Mouse (Mus musculus) left cerebral cortex, postnatal 14 days (tissue): ENCODE data around the gene Ndrg3. TPM values are rescaled to one million over a fixed set of nuclear protein-coding genes. Genes with fewer than 3 reads are reported as not detected.
"Not testable (repeated sequence)": the region's sequence is repeated elsewhere in the genome, so short reads cannot be mapped to it uniquely, and the experiment has no call there.

Experiments
- DNase-seq, 2 experiments: peaks; one replicate each; pipeline ENCODE4 v3.0.0; 2021 to 2022; ENCODE audit warnings: low spot score in 2 of 2, mixed read lengths in 1 of 2
- intact Hi-C: fragments of 180-260 bp; cut with DNase I; formaldehyde crosslinking; loops from one replicate; pipeline ENCODE4 v1.15.1; 2025
- total RNA-seq, 2 experiments: library from RNA; stranded (reverse); gene quantifications; 2 replicates each; pipeline ENCODE4 v1.2.3; 2021

Ndrg3 gene
- total RNA-seq, 2 experiments from 2014 or later: 569 to 619 TPM

- DNase-seq: no peak
- intact Hi-C loops: no loop called here
Measured at GRCm38 (mm10) chr2:156886084-156886631, 105.7 kb downstream of the Ndrg3 start.

DNA sequence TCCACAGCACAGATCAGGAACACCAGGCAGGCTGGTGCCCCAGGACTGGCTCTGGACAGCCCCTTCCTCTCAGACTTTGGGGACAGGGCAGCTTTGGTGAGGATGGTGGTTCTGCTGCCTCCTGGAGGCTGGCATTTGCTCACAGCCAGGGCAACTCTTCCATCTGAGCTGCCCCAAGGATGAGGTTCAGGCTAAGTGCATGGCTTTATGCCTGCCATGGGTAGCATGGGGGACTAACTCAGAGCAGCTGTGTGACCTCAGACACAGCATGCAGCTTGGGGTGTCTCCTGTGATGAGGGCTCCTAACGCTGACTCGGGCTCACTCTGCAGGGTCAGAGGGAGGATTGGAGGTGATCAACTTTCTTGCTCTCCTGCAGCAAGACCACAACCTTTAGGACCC is 106.2 kb downstream of the Ndrg3 start:
- not testable (repeated sequence) for DNase-seq

DNA sequence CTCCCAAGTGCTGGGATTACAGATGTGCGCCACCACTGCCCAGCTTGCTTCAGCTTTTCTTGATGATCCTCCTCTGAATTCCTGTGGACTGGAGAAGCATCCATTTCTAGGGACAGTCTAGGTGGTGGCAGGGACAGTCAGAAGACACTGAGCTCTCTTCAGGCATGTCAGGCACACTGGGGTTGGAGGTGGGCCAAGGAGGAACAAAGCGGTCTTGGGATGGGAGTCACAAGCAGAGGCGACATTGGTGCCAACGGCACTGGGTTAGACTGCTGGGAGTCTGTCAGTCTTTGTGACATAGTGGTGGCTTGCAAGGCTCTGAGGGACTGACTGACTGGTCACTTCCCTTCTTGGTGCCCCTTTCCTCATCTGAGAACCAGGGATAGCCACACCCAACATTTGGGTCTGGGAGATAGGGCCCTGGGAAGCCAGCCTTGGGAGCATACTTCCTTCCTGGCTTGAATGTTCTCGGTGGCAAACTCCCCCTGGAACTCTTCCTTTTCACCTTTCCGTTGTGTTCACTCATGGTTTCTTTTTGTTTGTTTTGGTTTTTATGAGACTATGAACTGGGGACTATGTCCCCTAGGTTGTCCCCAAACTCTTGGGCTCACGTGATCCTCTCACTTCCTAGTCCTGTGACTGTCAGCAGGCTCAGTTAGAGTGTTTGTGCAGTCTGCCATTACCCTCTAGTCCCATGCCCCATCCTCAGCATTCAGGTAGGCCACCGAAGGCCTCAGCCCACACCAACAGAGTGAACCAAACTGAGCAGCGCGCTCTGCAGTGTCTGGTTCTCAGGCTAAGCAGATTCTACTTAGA is 107.3 kb downstream of the Ndrg3 start:
- intact Hi-C loops: no loop called here
- no peak for DNase-seq

More for the DNA sequence above, 106.2 kb downstream of the Ndrg3 start:
- intact Hi-C loops: not testable (repeated sequence)

GRCm38 (mm10) chr2:156882431-156883001 is 109.3 kb downstream of the Ndrg3 start:
- intact Hi-C loops: no loop called here
- no peak for DNase-seq

GRCm38 (mm10) chr2:156879541-156879940 is 112.3 kb downstream of the Ndrg3 start:
- no peak for DNase-seq
- intact Hi-C loops: loop anchor here (5.0 kb wide), 2 partner anchors 198 to 218 kb away; partner anchors contain the start of gene Soga1

DNA sequence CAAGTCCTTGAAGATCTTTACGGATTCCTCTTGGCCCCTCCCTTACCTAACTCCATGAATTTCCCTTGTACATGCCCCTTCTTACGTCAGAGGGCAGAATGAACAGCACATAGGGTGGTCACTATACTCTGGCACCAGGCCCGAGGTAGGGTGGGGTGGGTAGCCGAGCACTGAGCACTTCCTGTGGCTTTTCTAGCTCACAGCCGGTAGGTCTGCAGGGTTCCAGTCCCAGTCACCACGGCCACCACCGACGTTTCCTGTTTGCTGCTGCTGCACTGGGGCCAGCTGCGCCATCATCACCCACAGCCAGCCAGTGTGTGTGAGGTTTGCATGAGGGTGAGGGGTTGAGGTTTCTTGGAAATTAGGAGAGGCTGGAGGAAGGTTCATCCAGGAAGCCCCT is 114.1 kb downstream of the Ndrg3 start:
- intact Hi-C loops: loop anchor here (5.0 kb wide), 2 partner anchors 200 to 220 kb away; partner anchors contain the start of gene Soga1

More for the DNA sequence above, 114.1 kb downstream of the Ndrg3 start:
- DNase-seq: no peak

Other genes with a start within 250 kb of the Ndrg3 start
- 10 to 100 TPM; 24.1 to 24.2 TPM for gene Myl9, start 216.6 kb downstream of the Ndrg3 start, total RNA-seq
- gene Tgif2, start 152.0 kb downstream of the Ndrg3 start, total RNA-seq: 1 to 10 TPM in 1 of 2 experiments, under 1 TPM in 1; 0.88 to 1.5 TPM
- 1 to 10 TPM; 1.3 to 1.9 TPM for gene 4930518I15Rik, start 134.1 kb downstream of the Ndrg3 start, total RNA-seq
- gene Rab5if, start 128.9 kb downstream of the Ndrg3 start, total RNA-seq: 100 to 1,000 TPM; 113 to 125 TPM
- under 1 TPM; 0.18 to 0.21 TPM for gene Sla2, start 104.9 kb downstream of the Ndrg3 start, total RNA-seq
- 1 to 10 TPM; 5.2 to 5.5 TPM for gene Dsn1, start 15.1 kb upstream of the Ndrg3 start, total RNA-seq
- gene Soga1, start 87.2 kb upstream of the Ndrg3 start, total RNA-seq: 10 to 100 TPM; 38.8 to 41.1 TPM
- gene Tldc2, start 95.0 kb upstream of the Ndrg3 start, total RNA-seq: not detected
- gene Samhd1, start 143.2 kb upstream of the Ndrg3 start, total RNA-seq: 10 to 100 TPM; 12.0 to 14.1 TPM
- gene Rbl1, start 212.5 kb upstream of the Ndrg3 start, total RNA-seq: 1 to 10 TPM; 1.7 to 1.8 TPM